Mouse (Mus musculus) lung, adult 2 months (tissue): ENCODE measurements at regions not wholly inside any gene's neighbourhood (a gene's known extent, or its start where the extent isn't known, plus 50 kb on each side); places are given as distances from the start of the nearest gene placed in this dataset.

Experiments
- CTCF ChIP-seq: fragments of 200-500 bp; IDR thresholded peaks from 2 replicates; pipeline ENCODE4 v1.5.1; 2011; ENCODE audit warnings: mild to moderate bottlenecking, low read length, control low read depth; ENCODE audit not compliant: insufficient read depth
- POLR2A ChIP-seq: fragments of 200-500 bp; IDR thresholded peaks from 2 replicates; pipeline ENCODE4 v1.6.1; 2011; ENCODE audit warnings: low read depth, mild to moderate bottlenecking, control low read depth, low read length, borderline replicate concordance; ENCODE audit errors: extremely low read depth

GRCm38 (mm10) chr12:25266701-25267571 lies 170.0 kb upstream of the Id2 start:
- TF ChIP-seq POLR2A (no peak), CTCF (no peak)
